ENCODE assay signal across 8 mouse cellular contexts in genomic region chr19:57411375-57412196, GRCm38 (mm10). TPM values are rescaled to one million over a fixed set of nuclear protein-coding genes. Genes with fewer than 3 reads are reported as not detected.
A peak's percentile ranks its signal among the peaks of the same experiment; 100 is the strongest.
DNase-seq lines count a peak whose midpoint lies in the region; ATAC-seq lines count a peak whose summit lies in the region.

No protein-coding gene starts in this region.

- no peaks in the 10 kb centered on the region for H3K9me3 ChIP-seq in neural tube, embryonic 14.5 days (ENCODE audit: control insufficient read depth, low read length)

- no peaks in the 10 kb centered on the region for H3K27me3 ChIP-seq in neural tube, embryonic 14.5 days (ENCODE audit: control insufficient read depth, insufficient read depth, low read length)

- peak overlapping the region; percentile 65 for H3K27ac ChIP-seq in neural tube, embryonic 14.5 days (ENCODE audit: low read depth, low read length)

- DNase-seq in CD8-positive naive resting alpha-beta T cell, adult 2 months (ENCODE audit: low read depth in 2 of 2, low spot score in 2 of 2), result peak; percentile 26 to 43
- DNase-seq in cerebellum, adult 11-12 months, result peak; percentile 80
- peak; percentile 57 for DNase-seq in forelimb bud, embryonic 11.5 days (ENCODE audit: low read depth, low spot score)
- DNase-seq in layer of hippocampus, adult 18-20 months (ENCODE audit: low spot score in 2 of 2), result peak; percentile 21 to 49
- DNase-seq in lung, adult 18-20 months, result peak; percentile 61 to 68
- DNase-seq in testis, postnatal 14 days (ENCODE audit: low spot score), result peak; percentile 52

- ATAC-seq in hematopoietic stem cell, adult 5-6 weeks (replicated peaks in 1 of 2; ENCODE audit: insufficient read depth in 1 of 2, low FRiP score in 2 of 2, low TSS enrichment in 1 of 2, low read depth in 1 of 2, poor library complexity in 2 of 2, severe bottlenecking in 2 of 2), result peak; percentile 93 to 95
- peak; percentile 78 for ATAC-seq in neural tube, embryonic 14.5 days (ENCODE audit: low read depth)

- H3K36me3 ChIP-seq in neural tube, embryonic 14.5 days (ENCODE audit: control insufficient read depth, insufficient read depth, low read length), result no peaks in the 10 kb centered on the region

- H3K4me1 ChIP-seq in neural tube, embryonic 14.5 days (ENCODE audit: control insufficient read depth, insufficient read depth, low read length), result peaks cover 3% of the 10 kb centered on the region; the same call in 1 of the 2 replicates

- H3K9ac ChIP-seq in neural tube, embryonic 14.5 days (replicated peaks; ENCODE audit: low read depth, low read length), result 0 out of 2 replicates have a peak overlapping the region, but pooled peaks have one; percentile 26

- WGBS in neural tube, embryonic 14.5 days, result 18% methylated on average over 29 of the region's 29 CpGs

- H3K4me3 ChIP-seq in neural tube, embryonic 14.5 days (ENCODE audit: low read depth, low read length), result no peak overlapping the region

- peak overlapping the region; percentile 8; the same call in 1 of the 2 replicates for H3K4me2 ChIP-seq in neural tube, embryonic 14.5 days (ENCODE audit: low read depth, low read length)

RNA-seq across cellular contexts. Expression of gene Trub1, which starts 41.1 kb away (rescaled TPM):
- 19.8 and 20.8 TPM in 2 replicates for total RNA-seq in hematopoietic stem cell, adult 5-6 weeks (2017)
- total RNA-seq in layer of hippocampus, adult 18-20 months (2021), result 10 to 100 TPM; 21.3 to 22.0 TPM
- polyA plus RNA-seq in neural tube, embryonic 14.5 days (2014; fragmentation: Nextera tagmentation; extraction: Ambion mirVana), result 12.3 and 14.9 TPM in 2 replicates

RNA-seq across cellular contexts. Expression of gene Fam160b1, which starts 51.1 kb away (rescaled TPM):
- 20.8 and 30.2 TPM in 2 replicates for total RNA-seq in hematopoietic stem cell, adult 5-6 weeks (2017)
- 10 to 100 TPM; 22.7 to 23.4 TPM for total RNA-seq in layer of hippocampus, adult 18-20 months (2021)
- polyA plus RNA-seq in neural tube, embryonic 14.5 days (2014; fragmentation: Nextera tagmentation; extraction: Ambion mirVana), result 15.6 and 20.3 TPM in 2 replicates
